Mouse (Mus musculus) CD4-positive, CD25-positive, alpha-beta regulatory T cell, adult 2 months (primary cell): ENCODE measurements around the gene Nipa1.
"Not testable (repeated sequence)": the region's sequence is repeated elsewhere in the genome, so short reads cannot be mapped to it uniquely, and the experiment has no call there.

Experiments
- DNase-seq: peaks from one replicate; pipeline ENCODE4 v3.0.0-alpha.2; 2012; ENCODE audit warnings: low read depth, low spot score

Gene Nipa1

GRCm38 (mm10) chr7:56019930-56020253, at the start of gene Nipa1:
Gene Nipa1, minus strand, starts transcription at chr7:56019954.
- no peak for DNase-seq

GRCm38 (mm10) chr7:56066634-56067033, 46.9 kb upstream of the Nipa1 start:
- DNase-seq, result no peak

- DNase-seq, result no peak
Observed at GRCm38 (mm10) chr7:56066136-56066535, 46.4 kb upstream of the Nipa1 start.

GRCm38 (mm10) chr7:56064876-56065275, 45.1 kb upstream of the Nipa1 start:
- DNase-seq, result no peak

- no peak for DNase-seq
Observed at GRCm38 (mm10) chr7:56055338-56055737, 35.6 kb upstream of the Nipa1 start.

- DNase-seq, result no peak
Observed at GRCm38 (mm10) chr7:56052996-56053395, 33.2 kb upstream of the Nipa1 start.

- no peak for DNase-seq
Observed at GRCm38 (mm10) chr7:56050487-56050911, 30.7 kb upstream of the Nipa1 start.

- DNase-seq, result peak; percentile 100
Observed at GRCm38 (mm10) chr7:56049831-56050321, 30.1 kb upstream of the Nipa1 start, which contains the start of gene Herc2. Gene Herc2, plus strand, starts transcription at chr7:56050196.

GRCm38 (mm10) chr7:56047178-56047577, 27.4 kb upstream of the Nipa1 start:
- DNase-seq, result no peak

- DNase-seq, result no peak
Observed at GRCm38 (mm10) chr7:56044267-56044629, 24.5 kb upstream of the Nipa1 start.

- DNase-seq, result no peak
Observed at GRCm38 (mm10) chr7:56043577-56044266, 24.0 kb upstream of the Nipa1 start.

- DNase-seq, result peak; percentile 90
Observed at GRCm38 (mm10) chr7:56042353-56042752, 22.6 kb upstream of the Nipa1 start.

GRCm38 (mm10) chr7:56023586-56023985, 3.8 kb upstream of the Nipa1 start:
- DNase-seq, result no peak

GRCm38 (mm10) chr7:56018972-56019929, 503 bp downstream of the Nipa1 start:
- peak; percentile 50 for DNase-seq

GRCm38 (mm10) chr7:56018446-56018971, 1.2 kb downstream of the Nipa1 start:
- no peak for DNase-seq

GRCm38 (mm10) chr7:56017761-56018160, 2.0 kb downstream of the Nipa1 start:
- no peak for DNase-seq

- no peak for DNase-seq
Observed at GRCm38 (mm10) chr7:56015837-56016236, 3.9 kb downstream of the Nipa1 start.

- no peak for DNase-seq
Observed at GRCm38 (mm10) chr7:56015172-56015571, 4.6 kb downstream of the Nipa1 start.

- DNase-seq, result not testable (repeated sequence)
Observed at GRCm38 (mm10) chr7:56014002-56014702, 5.6 kb downstream of the Nipa1 start.

- DNase-seq, result no peak
Observed at GRCm38 (mm10) chr7:56013261-56014001, 6.3 kb downstream of the Nipa1 start.

GRCm38 (mm10) chr7:56011018-56011333, 8.8 kb downstream of the Nipa1 start:
- DNase-seq, result no peak
